Mouse (Mus musculus) hindbrain, embryonic 16.5 days (tissue): ENCODE data around the gene Sstr4. TPM values are rescaled to one million over a fixed set of nuclear protein-coding genes. Genes with fewer than 3 reads are reported as not detected.

ENCODE experiments used
- ATAC-seq: fragments of 200-750 bp; cut with Nextera tagmentation; 2 replicates; pipeline ENCODE4 v1.8.0; 2017; ENCODE audit warnings: moderate TSS enrichment, moderate library complexity
- H3K27ac ChIP-seq: fragments of 300-500 bp; sonication (generic); 2 replicates; pipeline ENCODE4 v1.5.1; 2014; ENCODE audit warnings: low read depth, mild to moderate bottlenecking, control low read depth, low read length, moderate library complexity
- H3K27me3 ChIP-seq: fragments of 300-500 bp; sonication (generic); replicated peaks from 2 replicates; pipeline ENCODE4 v1.6.1; 2014; ENCODE audit warnings: low read length; ENCODE audit not compliant: control insufficient read depth, insufficient read depth
- H3K36me3 ChIP-seq: fragments of 300-500 bp; sonication (generic); 2 replicates; pipeline ENCODE4 v1.6.1; 2014; ENCODE audit warnings: mild to moderate bottlenecking, low read length, moderate library complexity, mixed read lengths; ENCODE audit not compliant: control insufficient read depth, insufficient read depth
- H3K4me1 ChIP-seq: fragments of 300-500 bp; sonication (generic); 2 replicates; pipeline ENCODE4 v1.6.1; 2014; ENCODE audit warnings: low read depth, low read length; ENCODE audit not compliant: control insufficient read depth, insufficient read depth
- H3K4me2 ChIP-seq: fragments of 300-500 bp; sonication (generic); 2 replicates; pipeline ENCODE4 v1.6.1; 2014; ENCODE audit warnings: mild to moderate bottlenecking, low read length, control low read depth, moderate library complexity
- H3K4me3 ChIP-seq: fragments of 300-500 bp; sonication (generic); 2 replicates; pipeline ENCODE4 v1.5.1; 2014; ENCODE audit warnings: mild to moderate bottlenecking, low read length, control low read depth, moderate library complexity
- H3K9ac ChIP-seq: fragments of 300-500 bp; sonication (generic); 2 replicates; pipeline ENCODE4 v1.6.1; 2014; ENCODE audit warnings: low read depth, mild to moderate bottlenecking, control low read depth, low read length, moderate library complexity
- H3K9me3 ChIP-seq: fragments of 300-500 bp; sonication (generic); 2 replicates; pipeline ENCODE4 v1.6.1; 2014; ENCODE audit warnings: mild to moderate bottlenecking, low read length, moderate library complexity; ENCODE audit not compliant: control insufficient read depth
- WGBS: fragments of 180-500 bp; shearing (Covaris S2); extraction: QIAGEN DNeasy Blood & Tissue Kit; methylation state at CpG from one replicate; pipeline ENCODE4 v1.1.7; 2014; 5-methylcytosine and 5-hydroxymethylcytosine counted together
- polyA plus RNA-seq: library from polyadenylated mRNA; unstranded; fragments of >200 nt; fragmentation: Nextera tagmentation; extraction: Ambion mirVana; gene quantifications from 2 replicates; pipeline ENCODE4 v1.2.1, GENCODE M21; 2015

Sstr4 gene
- polyA plus RNA-seq, result 3.3 and 4.2 TPM in 2 replicates

- WGBS, result 4% methylated on average over 83 of the region's 83 CpGs
- Histone ChIP-seq H3K9ac (peak within 1 kb of the TSS; percentile 72), H3K4me2 (peak within 1 kb of the TSS; percentile 92), H3K27me3 (0 out of 2 replicates have a peak, but pooled peaks cover 6% of the 10 kb centered on the region), H3K4me1 (peaks cover 4% of the 10 kb centered on the region), H3K9me3 (no peaks in the 10 kb centered on the region), H3K36me3 (no peaks in the 10 kb centered on the region), H3K27ac (no peak within 1 kb of the TSS), H3K4me3 (peak within 1 kb of the TSS; percentile 56)
- peak; percentile 91 for ATAC-seq
These were observed at the start of gene Sstr4 for GRCm38 (mm10) chr2:148395131-148396051. Gene Sstr4, plus strand, starts transcription at chr2:148395344.

- H3K27ac ChIP-seq, result no peak overlapping the region
- no peak overlapping the region for H3K4me2 ChIP-seq
- no peak overlapping the region for H3K4me3 ChIP-seq
- no peaks in the 10 kb centered on the region for H3K9me3 ChIP-seq
- H3K4me1 ChIP-seq, result no peaks in the 10 kb centered on the region
- no peaks in the 10 kb centered on the region for H3K36me3 ChIP-seq
- no peak overlapping the region for H3K9ac ChIP-seq
- H3K27me3 ChIP-seq, result no peaks in the 10 kb centered on the region
- ATAC-seq, result no peak
These were observed 49.8 kb upstream of the Sstr4 start for GRCm38 (mm10) chr2:148345373-148345772.

- Histone ChIP-seq H3K4me1 (no peaks in the 10 kb centered on the region), H3K4me2 (no peak overlapping the region), H3K27me3 (no peaks in the 10 kb centered on the region), H3K27ac (no peak overlapping the region), H3K9me3 (no peaks in the 10 kb centered on the region), H3K9ac (no peak overlapping the region), H3K4me3 (no peak overlapping the region), H3K36me3 (no peaks in the 10 kb centered on the region)
- ATAC-seq, result no peak
- 89% methylated on average over 1 of the region's 1 CpGs for WGBS
These were observed 48.2 kb upstream of the Sstr4 start for GRCm38 (mm10) chr2:148346976-148347375.

GRCm38 (mm10) chr2:148349509-148350307 is 45.4 kb upstream of the Sstr4 start:
- Histone ChIP-seq H3K4me1 (no peaks in the 10 kb centered on the region), H3K9ac (no peak overlapping the region), H3K4me2 (no peak overlapping the region), H3K36me3 (no peaks in the 10 kb centered on the region), H3K27me3 (no peaks in the 10 kb centered on the region), H3K9me3 (no peaks in the 10 kb centered on the region), H3K4me3 (no peak overlapping the region), H3K27ac (no peak overlapping the region)
- ATAC-seq, result no peak
- 75% methylated on average over 4 of the region's 4 CpGs for WGBS

- H3K27ac ChIP-seq, result no peak overlapping the region
- no peaks in the 10 kb centered on the region for H3K9me3 ChIP-seq
- H3K36me3 ChIP-seq, result no peaks in the 10 kb centered on the region
- WGBS, result 92% methylated on average over 2 of the region's 2 CpGs
- no peaks in the 10 kb centered on the region for H3K4me1 ChIP-seq
- ATAC-seq, result no peak
- H3K27me3 ChIP-seq, result no peaks in the 10 kb centered on the region
- no peak overlapping the region for H3K9ac ChIP-seq
- no peak overlapping the region for H3K4me2 ChIP-seq
- no peak overlapping the region for H3K4me3 ChIP-seq
These were observed 44.7 kb upstream of the Sstr4 start for GRCm38 (mm10) chr2:148350460-148350859.

- H3K9ac ChIP-seq, result no peak overlapping the region
These were observed 42.5 kb upstream of the Sstr4 start for GRCm38 (mm10) chr2:148352655-148353054.

GRCm38 (mm10) chr2:148357145-148357544 is 38.0 kb upstream of the Sstr4 start:
- Histone ChIP-seq H3K36me3 (no peaks in the 10 kb centered on the region), H3K27ac (no peak overlapping the region), H3K4me1 (no peaks in the 10 kb centered on the region), H3K4me2 (no peak overlapping the region), H3K9ac (no peak overlapping the region), H3K27me3 (no peaks in the 10 kb centered on the region), H3K9me3 (no peaks in the 10 kb centered on the region), H3K4me3 (no peak overlapping the region)
- 84% methylated on average over 1 of the region's 1 CpGs for WGBS
- no peak for ATAC-seq

More at GRCm38 (mm10) chr2:148352655-148353054, 42.5 kb upstream of the Sstr4 start:
- no peaks in the 10 kb centered on the region for H3K36me3 ChIP-seq
- no peak overlapping the region for H3K4me3 ChIP-seq
- no peaks in the 10 kb centered on the region for H3K4me1 ChIP-seq
- H3K4me2 ChIP-seq, result no peak overlapping the region
- H3K27ac ChIP-seq, result no peak overlapping the region
- no peaks in the 10 kb centered on the region for H3K27me3 ChIP-seq
- no peak for ATAC-seq
- WGBS, result 68% methylated on average over 1 of the region's 1 CpGs
- no peaks in the 10 kb centered on the region for H3K9me3 ChIP-seq

GRCm38 (mm10) chr2:148364536-148364935 is 30.6 kb upstream of the Sstr4 start:
- Histone ChIP-seq H3K36me3 (no peaks in the 10 kb centered on the region), H3K4me2 (no peak overlapping the region)

GRCm38 (mm10) chr2:148365227-148365626 is 29.9 kb upstream of the Sstr4 start:
- Histone ChIP-seq H3K27me3 (no peaks in the 10 kb centered on the region), H3K4me2 (no peak overlapping the region), H3K36me3 (no peaks in the 10 kb centered on the region), H3K9me3 (no peaks in the 10 kb centered on the region), H3K4me1 (no peaks in the 10 kb centered on the region), H3K27ac (no peak overlapping the region), H3K4me3 (no peak overlapping the region), H3K9ac (no peak overlapping the region)
- no peak for ATAC-seq
- WGBS, result 67% methylated on average over 1 of the region's 1 CpGs

More at GRCm38 (mm10) chr2:148364536-148364935, 30.6 kb upstream of the Sstr4 start:
- H3K9me3 ChIP-seq, result no peaks in the 10 kb centered on the region
- no peak overlapping the region for H3K4me3 ChIP-seq
- H3K27ac ChIP-seq, result no peak overlapping the region
- WGBS, result 96% methylated on average over 3 of the region's 3 CpGs
- ATAC-seq, result no peak
- no peaks in the 10 kb centered on the region for H3K27me3 ChIP-seq
- no peaks in the 10 kb centered on the region for H3K4me1 ChIP-seq
- no peak overlapping the region for H3K9ac ChIP-seq
